Mouse (Mus musculus): ENCODE data around the gene Oxsm. TPM values are rescaled to one million over a fixed set of nuclear protein-coding genes. Genes with fewer than 3 reads are reported as not detected.

Oxsm gene
- total RNA-seq, 4 experiments from 2014 or later: 10.2 to 12.9 (median 12.1) TPM

GRCm38 (mm10) chr14:16242947-16243602, 6.5 kb downstream of the Oxsm start:
- peak; percentile 83 to 86 for DNase-seq (ENCODE audit: low spot score in 2 of 2)

- DNase-seq (ENCODE audit: low spot score in 2 of 2): peak in 1 of 2 experiments; percentile 11
Measured at GRCm38 (mm10) chr14:16242193-16242815, 7.3 kb downstream of the Oxsm start.

- no peak for DNase-seq (ENCODE audit: low spot score in 2 of 2)
Measured at GRCm38 (mm10) chr14:16236466-16236865, 13.1 kb downstream of the Oxsm start.

GRCm38 (mm10) chr14:16233515-16233914, 16.1 kb downstream of the Oxsm start:
- DNase-seq (ENCODE audit: low spot score in 2 of 2): no peak

GRCm38 (mm10) chr14:16230581-16230980, 19.0 kb downstream of the Oxsm start:
- no peak for DNase-seq (ENCODE audit: low spot score in 2 of 2)

GRCm38 (mm10) chr14:16229395-16229794, 20.2 kb downstream of the Oxsm start:
- no peak for DNase-seq (ENCODE audit: low spot score in 2 of 2)

GRCm38 (mm10) chr14:16219015-16219414, 30.6 kb downstream of the Oxsm start:
- DNase-seq (ENCODE audit: low spot score in 2 of 2): no peak

- no peak for DNase-seq (ENCODE audit: low spot score in 2 of 2)
Measured at GRCm38 (mm10) chr14:16207722-16208121, 41.9 kb downstream of the Oxsm start.

- no peak for DNase-seq (ENCODE audit: low spot score in 2 of 2)
Measured at GRCm38 (mm10) chr14:16201673-16202072, 47.9 kb downstream of the Oxsm start.

- DNase-seq (ENCODE audit: low spot score in 2 of 2): peak; percentile 55 to 66
Measured at GRCm38 (mm10) chr14:16200969-16201638, 48.5 kb downstream of the Oxsm start.

GRCm38 (mm10) chr14:16200220-16200912, 49.2 kb downstream of the Oxsm start:
- DNase-seq (ENCODE audit: low spot score in 2 of 2): no peak

- DNase-seq (ENCODE audit: low spot score in 2 of 2): no peak
Measured at GRCm38 (mm10) chr14:16196518-16196917, 53.1 kb downstream of the Oxsm start.

GRCm38 (mm10) chr14:16195486-16195885, 54.1 kb downstream of the Oxsm start:
- no peak for DNase-seq (ENCODE audit: low spot score in 2 of 2)

GRCm38 (mm10) chr14:16194125-16194524, 55.5 kb downstream of the Oxsm start:
- DNase-seq (ENCODE audit: low spot score in 2 of 2): no peak

GRCm38 (mm10) chr14:16189142-16189541, 60.5 kb downstream of the Oxsm start:
- no peak for DNase-seq (ENCODE audit: low spot score in 2 of 2)

Other genes starting within 250 kb of the Oxsm start
- 10 to 100 TPM; 27.9 to 33.7 (median 32.1) TPM for gene Ngly1, start 528 bp downstream of the Oxsm start, total RNA-seq (2022)
- 10 to 100 TPM; 79.9 to 96.9 (median 82.7) TPM for gene Top2b, start 115.4 kb upstream of the Oxsm start, total RNA-seq (2022)

Data from layer of hippocampus, adult 8-10 months (tissue).